Mouse (Mus musculus) forebrain, embryonic 14.5 days (tissue): ENCODE results near the gene Arhgef2. TPM values are rescaled to one million over a fixed set of nuclear protein-coding genes. Genes with fewer than 3 reads are reported as not detected.
A peak's percentile ranks its signal among the peaks of the same experiment; 100 is the strongest.
"Not testable (repeated sequence)": the region's sequence is repeated elsewhere in the genome, so short reads cannot be mapped to it uniquely, and the experiment has no call there.

Experiments
- ATAC-seq: fragments of 200-750 bp; cut with Nextera tagmentation; 2 replicates; pipeline ENCODE4 v1.8.0; 2017; ENCODE audit warnings: mild to moderate bottlenecking, moderate library complexity
- DNase-seq: peaks from one replicate; pipeline ENCODE4 v3.0.0-alpha.2; 2015; ENCODE audit warnings: low spot score
- H3K27ac ChIP-seq: fragments of 300-500 bp; sonication (generic); 2 replicates; pipeline ENCODE4 v1.5.1; 2014; ENCODE audit warnings: low read depth, mild to moderate bottlenecking, control low read depth, low read length, moderate library complexity
- H3K27me3 ChIP-seq: fragments of 300-500 bp; sonication (generic); replicated peaks from 2 replicates; pipeline ENCODE4 v1.6.1; 2014; ENCODE audit warnings: low read length, control low read depth, mixed read lengths; ENCODE audit not compliant: control insufficient read depth, insufficient read depth
- H3K36me3 ChIP-seq: fragments of 300-500 bp; sonication (generic); 2 replicates; pipeline ENCODE4 v1.6.1; 2014; ENCODE audit warnings: low read length, control low read depth; ENCODE audit not compliant: control insufficient read depth, insufficient read depth
- H3K4me1 ChIP-seq: fragments of 300-500 bp; sonication (generic); 2 replicates; pipeline ENCODE4 v1.6.1; 2014; ENCODE audit warnings: antibody characterized with exemption, low read length, control low read depth; ENCODE audit not compliant: control insufficient read depth, insufficient read depth
- H3K4me2 ChIP-seq: fragments of 300-500 bp; sonication (generic); 2 replicates; pipeline ENCODE4 v1.6.1; 2014; ENCODE audit warnings: mild to moderate bottlenecking, control low read depth, low read length
- H3K4me3 ChIP-seq: fragments of 300-500 bp; sonication (generic); 2 replicates; pipeline ENCODE4 v1.5.1; 2014; ENCODE audit warnings: low read depth, low read length, control low read depth
- H3K9ac ChIP-seq: fragments of 300-500 bp; sonication (generic); 2 replicates; pipeline ENCODE4 v1.6.1; 2014; ENCODE audit warnings: mild to moderate bottlenecking, low read length, control low read depth, moderate library complexity
- H3K9me3 ChIP-seq: fragments of 300-500 bp; sonication (generic); replicated peaks from 2 replicates; pipeline ENCODE4 v1.6.1; 2016; ENCODE audit warnings: low read length, control low read depth, mixed read lengths; ENCODE audit not compliant: control insufficient read depth
- WGBS: fragments of 180-500 bp; shearing (Covaris S2); extraction: QIAGEN DNeasy Blood & Tissue Kit; methylation state at CpG from one replicate; pipeline ENCODE4 v1.1.7; 2014; 5-methylcytosine and 5-hydroxymethylcytosine counted together
- polyA plus RNA-seq: library from polyadenylated mRNA; unstranded; fragments of >200 nt; fragmentation: Nextera tagmentation; extraction: Ambion mirVana; gene quantifications from 2 replicates; pipeline ENCODE4 v1.2.1, GENCODE M21; 2014

Gene Arhgef2
- polyA plus RNA-seq, 1 experiment from 2014 or later = 90.6 TPM

DNA sequence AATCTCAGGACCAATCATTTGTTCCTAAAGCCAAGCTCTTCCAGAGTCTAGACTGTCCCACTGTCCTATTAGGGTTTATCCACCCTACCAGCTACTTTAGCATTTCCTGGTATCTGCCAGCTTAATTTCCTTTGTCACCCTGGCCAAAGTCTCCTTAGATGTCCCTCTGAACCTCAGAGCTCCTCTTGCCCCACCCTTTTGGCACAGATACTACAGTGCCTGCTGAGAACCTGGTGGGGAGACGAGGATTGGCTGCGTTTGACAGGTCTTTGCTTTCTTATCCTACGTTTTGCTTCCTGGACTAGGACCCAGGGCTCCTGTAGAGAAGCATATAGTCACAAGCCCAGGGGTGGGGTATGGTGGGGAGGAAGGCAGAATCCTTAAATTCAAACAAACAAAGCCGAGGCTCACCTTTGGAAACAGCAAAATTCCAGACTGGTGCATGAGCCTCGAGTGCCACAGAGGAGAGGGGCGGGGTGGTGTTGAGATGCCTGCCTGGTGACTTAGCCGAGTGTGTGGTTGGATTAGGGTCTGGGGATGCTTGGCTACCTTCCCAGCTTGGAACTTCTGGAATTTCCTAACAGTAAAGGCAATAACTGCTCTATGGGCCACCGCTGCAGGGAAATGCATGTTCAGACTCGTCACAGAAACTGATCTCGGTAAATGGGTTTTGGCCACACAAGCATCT is 11.7 kb upstream of the Arhgef2 start:
- Histone ChIP-seq H3K27ac (no peak overlapping the region), H3K4me3 (no peak overlapping the region), H3K36me3 (no peaks in the 10 kb centered on the region), H3K9me3 (no peaks in the 10 kb centered on the region), H3K27me3 (no peaks in the 10 kb centered on the region), H3K4me2 (no peak overlapping the region), H3K4me1 (no peaks in the 10 kb centered on the region), H3K9ac (no peak overlapping the region)
- no peak for DNase-seq
- WGBS = 70% methylated on average over 10 of the region's 10 CpGs
- ATAC-seq = no peak

DNA sequence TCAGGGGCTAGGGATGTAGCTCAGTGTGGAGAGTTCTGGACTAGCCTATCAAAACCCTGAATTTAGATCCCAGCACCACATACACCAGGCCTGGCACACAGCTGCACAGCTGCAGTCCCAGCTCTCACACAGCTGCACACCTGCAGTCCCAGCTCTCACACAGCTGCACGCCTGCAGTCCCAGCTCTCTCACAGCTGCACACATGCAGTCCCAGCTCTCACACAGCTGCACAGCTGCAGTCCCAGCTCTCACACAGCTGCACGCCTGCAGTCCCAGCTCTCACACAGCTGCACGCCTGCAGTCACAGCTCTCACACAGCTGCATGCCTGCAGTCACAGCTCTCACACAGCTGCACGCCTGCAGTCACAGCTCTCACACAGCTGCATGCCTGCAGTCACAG is 9.2 kb upstream of the Arhgef2 start:
- DNase-seq, H3K9ac ChIP-seq, H3K4me2 ChIP-seq, H3K4me3 ChIP-seq, H3K27me3 ChIP-seq, H3K36me3 ChIP-seq, H3K9me3 ChIP-seq, ATAC-seq, H3K27ac ChIP-seq, H3K4me1 ChIP-seq: not testable (repeated sequence)
- WGBS = 77% methylated on average over 4 of the region's 4 CpGs

DNA sequence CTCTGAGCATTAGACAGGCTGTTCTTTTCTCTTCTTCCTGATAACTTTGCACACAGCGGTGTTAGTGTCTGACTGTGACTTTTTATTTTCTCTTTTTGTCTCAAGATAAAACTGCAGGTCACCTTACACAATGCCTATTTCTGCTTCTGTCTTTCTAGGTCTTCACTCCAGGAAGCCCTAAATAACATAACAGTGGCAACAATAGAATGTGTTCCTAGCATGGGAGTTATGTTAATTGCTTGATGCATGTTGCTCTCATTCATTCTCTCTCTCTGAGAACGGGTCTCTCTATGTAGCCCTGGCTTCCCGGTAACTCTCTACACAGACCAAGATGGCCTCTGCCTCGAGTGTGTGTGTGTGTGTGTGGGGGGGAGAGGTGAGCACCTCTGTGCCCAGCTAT is 3.3 kb upstream of the Arhgef2 start:
- Histone ChIP-seq H3K4me2 (no peak overlapping the region), H3K36me3 (no peaks in the 10 kb centered on the region), H3K27me3 (no peaks in the 10 kb centered on the region), H3K4me3 (no peak overlapping the region), H3K27ac (no peak overlapping the region), H3K9me3 (no peaks in the 10 kb centered on the region), H3K4me1 (no peaks in the 10 kb centered on the region), H3K9ac (no peak overlapping the region)
- WGBS = 72% methylated on average over 4 of the region's 4 CpGs
- no peak for DNase-seq
- ATAC-seq = no peak

DNA sequence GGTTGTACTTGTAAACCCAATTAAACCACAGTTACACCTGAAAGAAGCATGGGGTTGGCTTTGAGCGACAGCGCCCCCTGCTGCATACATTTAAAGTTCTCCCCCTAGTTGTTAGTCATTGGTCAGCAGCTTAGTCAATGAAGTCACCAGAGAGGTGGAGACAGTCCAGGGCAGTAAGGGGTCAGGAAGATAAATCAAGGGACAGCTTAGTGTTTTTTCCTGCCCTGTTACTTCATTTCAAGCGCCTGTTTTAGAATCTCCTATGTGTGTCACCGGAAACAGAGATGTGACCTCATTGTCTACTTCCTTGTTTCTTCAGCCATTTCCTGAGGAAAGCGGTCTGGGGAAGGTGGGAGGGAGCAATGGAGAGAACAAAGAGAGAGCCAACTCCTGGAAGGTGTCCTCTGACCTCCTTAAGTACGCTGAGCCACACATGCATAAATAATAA is 2.0 kb upstream of the Arhgef2 start:
- Histone ChIP-seq H3K9me3 (no peaks in the 10 kb centered on the region), H3K27ac (no peak overlapping the region), H3K4me3 (no peak overlapping the region), H3K4me1 (no peaks in the 10 kb centered on the region), H3K9ac (no peak overlapping the region), H3K27me3 (no peaks in the 10 kb centered on the region), H3K36me3 (no peaks in the 10 kb centered on the region), H3K4me2 (no peak overlapping the region)
- WGBS = 28% methylated on average over 6 of the region's 6 CpGs
- DNase-seq (peak; percentile 38), ATAC-seq (no peak)

DNA sequence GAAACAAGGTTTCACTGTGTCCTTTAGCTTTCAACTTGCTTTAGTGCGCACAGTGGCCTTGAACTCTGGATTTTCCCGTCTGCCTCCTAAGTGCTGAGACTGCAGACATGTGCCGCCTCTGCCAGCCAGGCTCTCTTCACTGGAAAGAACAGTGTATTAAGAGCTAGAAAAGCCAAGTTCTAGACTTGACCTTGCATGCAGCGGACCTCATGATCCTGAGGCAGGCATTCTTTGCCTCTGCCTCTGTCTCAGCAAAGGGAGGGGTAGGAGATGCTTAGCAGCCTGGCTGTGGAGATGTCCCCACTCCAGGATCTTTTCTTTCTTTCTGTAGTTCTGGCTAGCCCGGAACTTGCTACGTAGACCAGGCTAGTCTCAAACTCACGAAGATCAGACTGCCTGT is 903 bp upstream of the Arhgef2 start:
- H3K36me3 ChIP-seq = no peaks in the 10 kb centered on the region
- no peaks in the 10 kb centered on the region for H3K4me1 ChIP-seq
- WGBS = 92% methylated on average over 7 of the region's 7 CpGs
- no peaks in the 10 kb centered on the region for H3K27me3 ChIP-seq
- ATAC-seq (no peak), DNase-seq (no peak)
- no peaks in the 10 kb centered on the region for H3K9me3 ChIP-seq
- H3K9ac ChIP-seq = no peak overlapping the region
- H3K4me2 ChIP-seq = no peak overlapping the region
- no peak overlapping the region for H3K27ac ChIP-seq
- H3K4me3 ChIP-seq = no peak overlapping the region

DNA sequence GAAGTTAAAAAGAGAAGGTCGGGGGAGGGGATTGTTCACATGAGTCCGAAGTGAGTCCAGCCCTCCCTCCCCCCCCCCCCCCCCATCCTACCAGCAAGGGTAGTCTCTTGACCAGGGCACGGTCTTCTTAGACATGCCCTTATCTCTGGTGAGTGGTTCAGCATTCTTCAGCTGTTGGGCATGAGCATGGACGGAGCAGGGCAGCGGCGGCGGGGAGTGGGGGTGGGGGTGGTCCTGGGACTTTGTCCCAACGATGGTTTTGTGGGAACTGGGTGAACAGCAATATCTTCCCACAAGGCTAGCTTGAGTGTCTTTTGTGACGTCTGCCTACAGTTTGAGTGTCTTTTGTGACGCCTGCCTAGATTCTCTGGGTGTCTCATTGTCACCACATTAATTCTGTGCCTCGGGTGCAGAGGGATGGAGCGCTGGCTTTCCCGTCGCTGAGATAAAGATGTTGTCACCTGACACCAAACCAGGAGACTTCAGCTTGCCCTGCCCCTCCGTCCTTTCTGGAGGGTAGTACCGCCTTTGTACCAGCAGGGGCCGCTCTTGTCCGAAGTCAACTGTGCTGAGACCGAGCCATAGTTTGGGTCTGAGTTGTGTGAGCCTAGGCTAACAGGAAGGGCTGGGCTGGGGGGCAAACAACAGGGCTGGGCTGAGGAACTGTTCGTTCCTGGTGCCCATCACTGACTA is 1.4 kb downstream of the Arhgef2 start:
- H3K36me3 ChIP-seq = no peaks in the 10 kb centered on the region
- H3K27ac ChIP-seq = no peak overlapping the region
- WGBS = under 1% methylated on average over 20 of the region's 20 CpGs
- no peaks in the 10 kb centered on the region for H3K4me1 ChIP-seq
- H3K4me2 ChIP-seq = peak overlapping the region; percentile 53
- peak; percentile 93 for ATAC-seq
- H3K27me3 ChIP-seq = no peaks in the 10 kb centered on the region
- H3K9ac ChIP-seq = peak overlapping the region; percentile 56
- no peaks in the 10 kb centered on the region for H3K9me3 ChIP-seq
- peak overlapping the region; percentile 17 for H3K4me3 ChIP-seq
- DNase-seq = peak; percentile 88

DNA sequence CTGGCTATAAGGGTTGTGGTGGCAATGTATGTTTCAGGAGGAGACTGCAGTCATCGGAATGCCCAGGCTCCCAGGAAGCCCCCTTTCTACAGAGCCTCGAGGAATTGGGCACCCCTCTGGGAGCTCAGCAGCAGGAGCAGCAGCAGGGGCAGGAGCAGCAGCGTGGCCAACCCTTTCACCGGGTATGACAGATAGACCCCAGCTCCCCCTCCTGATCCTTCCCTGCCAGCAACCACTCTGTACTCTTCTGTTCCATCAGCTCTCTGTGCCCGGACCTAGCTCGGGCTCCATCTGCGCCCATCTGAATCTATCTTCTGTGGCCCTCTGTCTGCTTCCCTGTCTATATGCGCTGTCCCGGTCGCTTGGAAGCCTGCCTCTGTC is 2.0 kb downstream of the Arhgef2 start:
- no peak overlapping the region for H3K27ac ChIP-seq

DNA sequence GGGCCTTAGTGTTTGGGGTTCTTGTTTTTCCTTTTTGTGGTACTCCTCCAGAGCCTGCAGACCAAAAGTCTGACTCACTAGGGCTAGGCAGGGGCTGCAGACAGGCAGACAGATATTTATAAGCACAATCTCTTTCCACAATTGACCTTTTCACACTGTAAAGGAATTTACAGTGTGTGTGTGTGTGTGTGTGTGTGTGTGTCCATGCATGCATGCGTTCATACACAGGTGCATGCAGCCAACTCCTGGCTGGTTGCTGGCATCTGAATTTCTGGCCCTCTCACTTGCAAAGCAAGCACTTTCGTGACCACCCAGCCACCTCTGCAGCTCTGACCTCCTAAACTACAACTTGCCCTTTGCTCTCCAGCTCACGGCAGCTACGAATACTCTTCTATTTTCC is 3.3 kb downstream of the Arhgef2 start:
- DNase-seq (no peak), ATAC-seq (no peak)
- Histone ChIP-seq H3K4me2 (no peak overlapping the region), H3K36me3 (no peaks in the 10 kb centered on the region), H3K27me3 (no peaks in the 10 kb centered on the region), H3K4me3 (no peak overlapping the region), H3K9me3 (no peaks in the 10 kb centered on the region), H3K27ac (no peak overlapping the region), H3K4me1 (no peaks in the 10 kb centered on the region), H3K9ac (no peak overlapping the region)
- 80% methylated on average over 4 of the region's 4 CpGs for WGBS

More for the DNA sequence above, 2.0 kb downstream of the Arhgef2 start:
- 17% methylated on average over 10 of the region's 10 CpGs for WGBS
- no peaks in the 10 kb centered on the region for H3K4me1 ChIP-seq
- no peak for DNase-seq
- no peaks in the 10 kb centered on the region for H3K36me3 ChIP-seq
- H3K9me3 ChIP-seq = no peaks in the 10 kb centered on the region
- H3K27me3 ChIP-seq = no peaks in the 10 kb centered on the region
- peak overlapping the region; percentile 40; the same call in 1 of the 2 replicates for H3K9ac ChIP-seq
- ATAC-seq = peak; percentile 49
- H3K4me2 ChIP-seq = peak overlapping the region; percentile 53
- no peak overlapping the region for H3K4me3 ChIP-seq

DNA sequence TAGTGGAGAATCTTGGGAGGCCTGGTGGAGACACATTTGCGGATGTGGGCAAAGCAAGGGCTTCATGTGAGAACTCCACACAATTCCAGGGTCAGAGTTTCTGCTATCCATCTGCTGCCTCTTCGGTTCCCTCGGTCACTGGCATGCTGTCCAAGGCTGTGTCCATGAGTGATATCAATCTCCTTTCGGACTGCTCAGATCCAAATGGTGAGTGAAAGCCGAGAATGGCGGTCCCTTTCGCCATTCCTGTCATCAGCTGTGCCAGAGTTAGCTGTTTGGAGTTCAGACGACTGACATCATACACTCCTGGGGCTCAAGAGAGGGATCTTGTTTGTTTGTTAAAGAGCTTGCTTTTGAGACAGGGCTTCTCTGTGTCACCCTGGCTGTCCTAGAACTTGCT is 8.7 kb downstream of the Arhgef2 start:
- H3K36me3 ChIP-seq = no peaks in the 10 kb centered on the region
- H3K9me3 ChIP-seq = no peaks in the 10 kb centered on the region
- H3K9ac ChIP-seq = no peak overlapping the region
- no peaks in the 10 kb centered on the region for H3K27me3 ChIP-seq
- ATAC-seq (no peak), DNase-seq (no peak)
- H3K27ac ChIP-seq = no peak overlapping the region
- no peak overlapping the region for H3K4me2 ChIP-seq
- H3K4me1 ChIP-seq = peaks cover 3% of the 10 kb centered on the region; the same call in 1 of the 2 replicates
- WGBS = 83% methylated on average over 8 of the region's 8 CpGs
- H3K4me3 ChIP-seq = no peak overlapping the region
